17 mouse cellular contexts compared by ENCODE assay signal in genomic region chr11:63761561-63761960, GRCm38 (mm10).
DNase-seq lines count a peak whose midpoint lies in the region.
"Had no signal": no experiment of that assay in that cellular context is flagged by ENCODE, and none has a peak within 500 bp of the region (broad histone marks: within the 10 kb centered on the region; RNA-seq: fewer than 3 reads in every experiment).

No protein-coding gene starts in this region.

- intact Hi-C loops in left cerebral cortex, postnatal 14 days (cut with DNase I): no loop called here

- DNase-seq in layer of hippocampus, adult 18-20 months (ENCODE audit: low spot score in 2 of 2): peak; percentile 4
- DNase-seq in layer of hippocampus, postnatal 10 days (ENCODE audit: low spot score in 2 of 2): no peak
- DNase-seq in right cerebral cortex, postnatal 25 days: peak; percentile 20
- no peak for DNase-seq in right cerebral cortex, postnatal 14 days
- DNase-seq in left cerebral cortex, postnatal 14 days (ENCODE audit: low spot score in 2 of 2): peak; percentile 8 to 33
- DNase-seq in T-cell, adult 2 months (ENCODE audit: low spot score): no peak
- DNase-seq in thymus, postnatal 4 days: no peak
- DNase-seq in heart, adult 11 months: no peak
- DNase-seq: adrenal gland, postnatal 10 days; cerebellum, postnatal 10 days; heart, postnatal 4 days; kidney, adult 9 months; kidney, postnatal 14 days; liver; lung, postnatal 36 days; midbrain, embryonic 14.5 days; thymus, postnatal 25 days had no signal

Comparison
In these comparisons a context has a peak if more than half of its experiments do, and no peak if none do; other contexts are left out.
1. DNase-seq: peak in layer of hippocampus, adult 18-20 months (2 of 2), right cerebral cortex, postnatal 25 days (single experiment) and left cerebral cortex, postnatal 14 days (2 of 2); none in layer of hippocampus, postnatal 10 days (0 of 2), right cerebral cortex, postnatal 14 days (single experiment), T-cell, adult 2 months (single experiment), thymus, postnatal 4 days (single experiment) and heart, adult 11 months (single experiment).